Mouse (Mus musculus) heart, embryonic 13.5 days (tissue): ENCODE results near the gene Shisa9. TPM values are rescaled to one million over a fixed set of nuclear protein-coding genes. Genes with fewer than 3 reads are reported as not detected.

Experiments
- polyA plus RNA-seq: library from polyadenylated mRNA; unstranded; fragments of >200 nt; fragmentation: Nextera tagmentation; extraction: Ambion mirVana; gene quantifications from 2 replicates; pipeline ENCODE4 v1.2.1, GENCODE M21; 2015

Shisa9 gene
- polyA plus RNA-seq, 1 experiment from 2014 or later, result 1.5 TPM

Other genes starting within 250 kb of the Shisa9 start
- gene Cpped1, start 74.7 kb upstream of the Shisa9 start, polyA plus RNA-seq, result 29.1 and 31.0 TPM in 2 replicates